Mouse (Mus musculus) kidney, postnatal 0 days (tissue): Measurements from ENCODE around the gene Plcl2. TPM values are rescaled to one million over a fixed set of nuclear protein-coding genes. Genes with fewer than 3 reads are reported as not detected.

Experiments
- ATAC-seq: fragments of 200-750 bp; cut with Nextera tagmentation; replicated peaks from 2 replicates; pipeline ENCODE4 v1.8.0; 2017; ENCODE audit warnings: low read depth, moderate number of reproducible peaks, moderate TSS enrichment, moderate library complexity; ENCODE audit not compliant: low FRiP score
- DNase-seq: peaks from one replicate; pipeline ENCODE4 v3.0.0-alpha.2; 2016; ENCODE audit warnings: low spot score
- H3K27ac ChIP-seq: fragments of 300-500 bp; sonication (generic); 2 replicates; pipeline ENCODE4 v1.5.1; 2014; ENCODE audit warnings: mild to moderate bottlenecking
- H3K27me3 ChIP-seq: fragments of 300-500 bp; sonication (generic); 2 replicates; pipeline ENCODE4 v1.6.1; 2014; ENCODE audit warnings: low read length, mixed read lengths; ENCODE audit not compliant: insufficient read depth
- H3K36me3 ChIP-seq: fragments of 300-500 bp; sonication (generic); 2 replicates; pipeline ENCODE4 v1.6.1; 2014; ENCODE audit warnings: low read length, mixed read lengths; ENCODE audit not compliant: insufficient read depth
- H3K4me1 ChIP-seq: fragments of 300-500 bp; sonication (generic); replicated peaks from 2 replicates; pipeline ENCODE4 v1.6.1; 2014; ENCODE audit warnings: antibody characterized with exemption, low read length, mixed read lengths; ENCODE audit not compliant: insufficient read depth
- H3K4me2 ChIP-seq: fragments of 300-500 bp; sonication (generic); 2 replicates; pipeline ENCODE4 v1.6.1; 2014; ENCODE audit warnings: mild to moderate bottlenecking, low read length, moderate library complexity, mixed read lengths
- H3K4me3 ChIP-seq: fragments of 300-500 bp; sonication (generic); replicated peaks from 2 replicates; pipeline ENCODE4 v1.5.1; 2014; ENCODE audit warnings: low read depth, low read length
- H3K9ac ChIP-seq: fragments of 300-500 bp; sonication (generic); 2 replicates; pipeline ENCODE4 v1.6.1; 2014; ENCODE audit warnings: low read depth, low read length
- H3K9me3 ChIP-seq: fragments of 300-500 bp; sonication (generic); replicated peaks from 2 replicates; pipeline ENCODE4 v1.6.1; 2016; ENCODE audit warnings: low read length, inconsistent platforms, mixed read lengths
- CTCF ChIP-seq: IDR thresholded peaks from 2 replicates; pipeline ENCODE4 v1.5.1; 2016; ENCODE audit warnings: antibody characterized with exemption, low read depth, mild to moderate bottlenecking, moderate library complexity
- WGBS: fragments of 180-500 bp; shearing (Covaris S2); extraction: QIAGEN DNeasy Blood & Tissue Kit; methylation state at CpG from one replicate; pipeline ENCODE4 v1.1.7; 2014; 5-methylcytosine and 5-hydroxymethylcytosine counted together
- polyA plus RNA-seq: library from polyadenylated mRNA; unstranded; fragments of >200 nt; fragmentation: Nextera tagmentation; extraction: Ambion mirVana; gene quantifications from 2 replicates; pipeline ENCODE4 v1.2.1, GENCODE M21; 2015

Plcl2 gene
- polyA plus RNA-seq, 1 experiment from 2014 or later = 2.7 TPM

GRCm38 (mm10) chr17:50731876-50732275 lies 222.7 kb downstream of the Plcl2 start:
- Histone ChIP-seq H3K27me3 (no peaks in the 10 kb centered on the region), H3K9me3 (no peaks in the 10 kb centered on the region), H3K4me1 (no peaks in the 10 kb centered on the region), H3K4me3 (no peak overlapping the region), H3K9ac (no peak overlapping the region), H3K4me2 (no peak overlapping the region), H3K27ac (no peak overlapping the region), H3K36me3 (no peaks in the 10 kb centered on the region)
- 93% methylated on average over 5 of the region's 5 CpGs for WGBS
- no peak for ATAC-seq
- DNase-seq = no peak
- no peak for TF ChIP-seq CTCF

GRCm38 (mm10) chr17:50733390-50733789 lies 224.2 kb downstream of the Plcl2 start:
- no peak for TF ChIP-seq CTCF
- 83% methylated on average over 7 of the region's 7 CpGs for WGBS
- H3K27ac ChIP-seq = no peak overlapping the region

GRCm38 (mm10) chr17:50734781-50735180 lies 225.6 kb downstream of the Plcl2 start:
- no peak for TF ChIP-seq CTCF
- Histone ChIP-seq H3K9ac (no peak overlapping the region), H3K27me3 (no peaks in the 10 kb centered on the region), H3K9me3 (no peaks in the 10 kb centered on the region), H3K4me3 (no peak overlapping the region), H3K4me2 (no peak overlapping the region), H3K4me1 (no peaks in the 10 kb centered on the region), H3K27ac (no peak overlapping the region), H3K36me3 (no peaks in the 10 kb centered on the region)
- DNase-seq (no peak), ATAC-seq (no peak)
- WGBS = 83% methylated on average over 6 of the region's 6 CpGs

More at GRCm38 (mm10) chr17:50733390-50733789, 224.2 kb downstream of the Plcl2 start:
- Histone ChIP-seq H3K9ac (no peak overlapping the region), H3K4me2 (no peak overlapping the region), H3K4me1 (no peaks in the 10 kb centered on the region), H3K27me3 (no peaks in the 10 kb centered on the region), H3K36me3 (no peaks in the 10 kb centered on the region), H3K9me3 (no peaks in the 10 kb centered on the region), H3K4me3 (no peak overlapping the region)
- DNase-seq (no peak), ATAC-seq (no peak)

- no peaks in the 10 kb centered on the region for H3K9me3 ChIP-seq
- no peaks in the 10 kb centered on the region for H3K4me1 ChIP-seq
- no peaks in the 10 kb centered on the region for H3K36me3 ChIP-seq
- no peak overlapping the region for H3K4me3 ChIP-seq
- no peak overlapping the region for H3K27ac ChIP-seq
- H3K27me3 ChIP-seq = no peaks in the 10 kb centered on the region
- ATAC-seq (no peak), DNase-seq (no peak)
- H3K9ac ChIP-seq = no peak overlapping the region
- no peak overlapping the region for H3K4me2 ChIP-seq
- no peak for TF ChIP-seq CTCF
- 95% methylated on average over 4 of the region's 4 CpGs for WGBS
These were observed 226.3 kb downstream of the Plcl2 start for GRCm38 (mm10) chr17:50735382-50735954.

- no peak overlapping the region for H3K4me3 ChIP-seq
- H3K9ac ChIP-seq = no peak overlapping the region
- WGBS = 65% methylated on average over 8 of the region's 8 CpGs
- H3K27me3 ChIP-seq = no peaks in the 10 kb centered on the region
- H3K9me3 ChIP-seq = no peaks in the 10 kb centered on the region
- no peaks in the 10 kb centered on the region for H3K4me1 ChIP-seq
- DNase-seq = no peak
- H3K4me2 ChIP-seq = no peak overlapping the region
- no peak for TF ChIP-seq CTCF
- no peak for ATAC-seq
- no peak overlapping the region for H3K27ac ChIP-seq
- no peaks in the 10 kb centered on the region for H3K36me3 ChIP-seq
These were observed 226.8 kb downstream of the Plcl2 start for GRCm38 (mm10) chr17:50735955-50736533.

GRCm38 (mm10) chr17:50737068-50737467 lies 227.9 kb downstream of the Plcl2 start:
- Histone ChIP-seq H3K4me2 (no peak overlapping the region), H3K4me1 (no peaks in the 10 kb centered on the region), H3K27ac (no peak overlapping the region), H3K36me3 (0 out of 2 replicates have a peak, but pooled peaks cover 3% of the 10 kb centered on the region), H3K9ac (no peak overlapping the region), H3K27me3 (no peaks in the 10 kb centered on the region), H3K9me3 (no peaks in the 10 kb centered on the region), H3K4me3 (no peak overlapping the region)
- DNase-seq (no peak), ATAC-seq (no peak)
- 53% methylated on average over 2 of the region's 2 CpGs for WGBS
- TF ChIP-seq CTCF = no peak

Other genes starting within 250 kb of the Plcl2 start
- gene Dazl, start 215.8 kb upstream of the Plcl2 start, polyA plus RNA-seq = not detected in 2 replicates